Mouse (Mus musculus): Measurements from ENCODE around the gene Srsf10.

Srsf10 gene

DNA sequence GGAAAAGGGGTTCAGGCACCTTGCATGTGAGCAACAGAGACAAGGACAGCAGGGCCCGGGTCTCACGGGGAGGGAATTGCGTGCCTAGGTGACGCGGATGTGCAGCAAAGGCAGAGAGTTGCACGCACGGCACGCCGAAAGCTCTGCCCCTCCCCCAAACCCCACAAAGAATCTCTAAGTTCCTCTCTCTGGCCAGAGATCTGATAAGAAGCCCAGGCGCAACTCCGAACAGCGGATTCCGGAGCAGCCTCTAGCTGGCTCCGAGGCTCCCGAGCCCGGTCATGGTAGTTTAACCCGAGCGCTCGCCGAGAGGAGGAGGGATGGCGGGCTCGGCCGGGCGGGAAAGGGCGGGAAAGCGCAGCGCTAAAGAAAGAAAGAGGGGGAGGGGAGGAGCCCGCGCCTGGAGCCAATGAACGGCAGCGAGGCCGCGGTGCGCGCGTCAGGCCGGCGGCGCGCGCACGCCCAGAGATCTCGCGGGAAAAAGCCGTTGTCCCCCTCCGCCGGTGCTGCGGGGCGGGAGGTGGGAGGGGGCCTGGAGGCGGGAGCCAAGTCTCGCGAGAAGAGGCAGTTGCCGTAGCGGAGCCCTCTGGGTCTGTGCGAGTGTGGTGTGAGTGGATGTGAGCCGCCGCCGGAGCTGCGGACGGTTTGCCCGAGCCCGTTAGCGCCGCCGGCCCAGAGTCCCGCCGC, at the start of gene Srsf10:
TSS of gene Srsf10 (plus strand) at position 212 of the 687 bp plus-strand sequence.
- DNase-seq (ENCODE audit: low spot score in 2 of 2): peak; percentile 92 to 93

DNA sequence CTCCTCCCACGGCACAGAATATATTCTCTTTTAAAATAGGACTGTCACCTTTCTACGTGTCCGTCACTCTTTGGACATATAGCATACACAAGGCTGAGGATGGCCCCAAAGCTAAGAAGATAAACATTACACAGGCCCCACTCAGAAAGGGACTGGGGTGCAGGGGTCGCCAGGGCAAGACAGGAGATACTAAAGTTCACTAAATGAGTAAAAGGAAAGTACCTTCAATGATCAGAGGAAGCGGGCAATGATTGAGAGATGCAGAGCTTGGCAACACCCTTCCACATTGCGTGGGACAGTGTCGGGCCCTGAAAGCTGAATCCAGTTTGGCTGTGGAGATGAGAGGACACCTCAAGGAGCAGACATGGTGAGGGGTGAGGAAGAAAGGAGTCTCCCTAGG, 40.7 kb upstream of the Srsf10 start:
- DNase-seq (ENCODE audit: low spot score in 2 of 2): no peak

DNA sequence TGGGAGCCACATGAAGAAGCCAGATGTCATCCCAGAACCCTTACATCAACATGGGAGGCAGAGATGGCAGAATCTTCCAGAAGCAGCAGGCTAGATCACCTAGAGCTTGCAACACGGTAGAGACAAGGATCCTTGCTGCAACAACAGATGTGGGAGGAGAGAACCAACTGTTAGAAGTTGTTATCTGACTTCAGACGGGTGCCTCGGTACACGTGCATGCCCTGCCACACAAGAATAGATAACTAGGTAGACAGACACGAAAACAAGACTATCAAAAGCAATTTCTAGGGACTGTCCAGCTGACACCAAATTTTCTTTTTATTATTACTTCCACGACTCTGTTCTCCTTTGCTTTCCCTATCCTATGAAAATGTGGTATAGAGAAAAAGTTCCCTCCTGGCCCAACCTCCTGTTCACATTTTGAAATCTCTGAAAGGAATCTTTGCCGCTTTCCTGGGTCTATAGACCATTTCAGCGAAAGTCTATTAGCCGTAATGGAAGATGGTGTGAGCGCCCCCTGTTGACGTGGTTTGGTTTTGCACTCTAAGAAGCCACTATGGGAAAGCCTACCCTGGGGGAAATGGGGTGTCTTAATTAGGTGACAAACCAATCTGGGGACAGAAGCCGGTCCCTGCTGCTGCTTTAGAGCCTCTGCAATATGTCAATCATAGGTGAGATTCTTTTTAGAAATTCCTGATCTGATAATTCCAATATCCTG, 38.5 kb upstream of the Srsf10 start:
- no peak for DNase-seq (ENCODE audit: low spot score in 2 of 2)

DNA sequence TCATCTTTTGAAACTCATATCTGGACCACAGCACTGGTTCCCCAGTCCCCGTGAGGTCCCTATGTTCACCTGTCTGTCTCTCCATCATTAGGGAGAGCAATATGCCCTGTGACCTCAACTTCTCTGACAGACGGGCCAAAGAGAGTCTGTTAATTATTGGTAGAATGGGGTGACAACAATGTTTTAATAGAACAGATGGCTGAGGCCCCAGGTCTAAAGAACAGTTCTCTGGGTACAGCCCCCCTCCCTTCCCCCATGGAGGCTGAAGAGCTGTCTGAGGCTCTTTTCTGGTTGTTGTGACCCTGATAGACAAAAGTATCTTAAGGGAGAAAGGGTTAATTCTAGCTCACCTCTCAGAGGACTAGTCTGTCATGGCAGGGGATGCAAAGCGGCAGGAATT, 37.2 kb upstream of the Srsf10 start:
- no peak for DNase-seq (ENCODE audit: low spot score in 2 of 2)

DNA sequence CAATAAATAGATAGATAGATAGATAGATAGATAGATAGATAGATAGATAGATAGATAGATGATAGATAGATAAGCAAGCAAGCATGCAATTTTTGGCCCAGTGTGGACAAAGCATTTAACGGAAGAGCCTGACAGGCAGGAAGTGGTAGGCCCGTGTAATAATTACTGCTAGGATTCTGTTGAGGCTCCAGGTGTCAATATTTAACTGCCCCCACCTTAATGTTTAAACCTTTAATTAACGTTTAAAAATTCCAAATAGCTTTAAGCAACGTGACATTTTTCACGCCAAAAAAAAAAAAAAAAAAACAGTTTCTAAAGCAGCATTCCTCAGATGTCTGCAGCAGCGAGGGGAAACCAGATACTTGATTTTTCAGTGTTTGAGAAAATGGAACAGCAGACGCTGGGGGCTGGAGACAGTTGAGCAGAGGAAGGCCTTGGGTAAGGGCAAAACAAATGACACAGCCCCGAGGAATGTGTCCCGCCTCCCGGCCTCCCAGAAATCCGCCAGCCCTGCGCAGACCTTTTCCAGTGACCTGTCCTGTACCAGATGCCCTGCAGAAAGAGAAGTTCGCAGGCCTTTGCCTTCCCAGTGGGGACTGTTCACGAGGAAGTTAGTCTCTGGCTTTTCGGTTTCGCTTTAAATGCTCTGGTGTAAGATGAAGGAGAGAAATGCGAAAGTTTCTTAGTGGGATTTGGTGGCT, 35.6 kb upstream of the Srsf10 start:
- no peak for DNase-seq (ENCODE audit: low spot score in 2 of 2)

DNA sequence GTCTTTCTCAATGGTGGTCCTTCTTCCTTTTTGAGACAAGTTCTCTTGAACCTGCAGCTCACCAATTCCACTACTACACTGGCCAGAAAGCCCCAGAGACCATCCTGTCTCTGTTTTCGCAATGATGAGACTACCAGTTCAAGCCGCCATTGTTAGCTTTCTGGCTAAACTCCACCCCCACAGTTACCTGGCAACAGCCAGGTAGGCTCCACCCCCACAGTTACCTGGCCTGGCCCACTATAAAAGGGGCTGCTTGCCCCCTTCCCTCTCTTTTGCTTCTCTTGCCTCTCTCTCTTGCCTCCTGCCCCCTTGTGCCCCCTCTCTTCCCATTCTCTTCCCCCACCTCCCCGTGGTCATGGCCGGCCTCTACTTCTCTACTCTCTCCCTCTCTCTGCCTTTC, 33.8 kb upstream of the Srsf10 start:
- DNase-seq (ENCODE audit: low spot score in 2 of 2): no peak

DNA sequence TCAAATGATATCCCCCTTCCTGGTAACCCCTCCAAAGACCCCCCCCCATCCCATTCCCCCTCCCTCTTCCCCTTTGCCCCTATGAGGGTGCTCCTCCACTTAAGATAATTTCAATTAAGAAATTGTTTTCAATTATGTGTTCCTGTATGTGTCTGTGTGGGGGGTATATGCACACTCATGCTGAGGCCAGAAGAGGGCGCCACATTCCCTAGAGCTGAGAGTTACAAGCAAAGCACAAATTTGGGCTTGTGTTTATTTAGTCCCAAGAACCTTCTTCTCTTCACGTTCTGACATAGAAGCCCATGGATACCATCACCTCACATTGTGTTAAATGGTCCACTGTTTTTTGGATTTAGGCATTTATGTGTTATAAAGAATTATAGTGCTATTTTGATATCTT, 32.2 kb upstream of the Srsf10 start:
- DNase-seq (ENCODE audit: low spot score in 2 of 2): no peak

DNA sequence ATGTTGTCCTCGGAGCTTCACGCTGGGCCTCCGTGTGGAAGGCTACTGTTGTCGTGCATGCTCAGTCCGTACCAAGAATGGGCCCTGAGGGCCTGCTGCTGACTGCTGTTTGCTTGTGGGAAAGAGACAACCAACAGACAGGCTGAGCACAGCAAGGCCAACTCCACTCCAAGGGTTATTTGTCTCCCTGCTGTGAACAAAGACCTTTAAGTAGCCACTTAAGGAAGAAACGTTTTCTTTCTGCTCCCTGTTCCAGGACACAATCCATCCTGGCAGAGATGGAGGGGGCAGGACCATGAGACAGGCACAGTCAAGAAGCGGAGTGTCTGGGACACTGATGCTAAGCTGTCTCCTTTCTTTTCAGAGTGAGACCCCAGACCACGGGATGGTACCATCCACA, 31.3 kb upstream of the Srsf10 start:
- DNase-seq (ENCODE audit: low spot score in 2 of 2): no peak

DNA sequence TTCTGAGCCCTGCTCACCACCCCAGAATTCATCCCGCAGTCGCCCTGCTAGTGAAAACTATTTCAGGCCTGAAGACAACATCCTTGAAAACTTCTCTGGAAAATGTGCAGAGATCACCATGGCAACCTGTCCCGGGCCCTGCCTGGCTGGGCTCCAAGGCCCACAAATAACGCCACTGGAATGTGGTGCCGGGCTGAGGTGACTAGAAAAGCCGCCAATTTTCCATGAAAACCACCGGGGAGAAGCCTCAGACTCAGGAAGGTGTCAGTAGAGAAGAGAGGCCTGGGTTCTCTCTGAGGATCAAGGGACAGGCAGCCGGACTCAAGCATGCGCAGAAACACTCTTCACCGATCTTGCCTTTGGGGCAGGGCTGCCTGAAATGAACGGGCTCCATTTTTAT, 27.1 kb upstream of the Srsf10 start:
- peak; percentile 77 for DNase-seq (ENCODE audit: low spot score in 2 of 2)

DNA sequence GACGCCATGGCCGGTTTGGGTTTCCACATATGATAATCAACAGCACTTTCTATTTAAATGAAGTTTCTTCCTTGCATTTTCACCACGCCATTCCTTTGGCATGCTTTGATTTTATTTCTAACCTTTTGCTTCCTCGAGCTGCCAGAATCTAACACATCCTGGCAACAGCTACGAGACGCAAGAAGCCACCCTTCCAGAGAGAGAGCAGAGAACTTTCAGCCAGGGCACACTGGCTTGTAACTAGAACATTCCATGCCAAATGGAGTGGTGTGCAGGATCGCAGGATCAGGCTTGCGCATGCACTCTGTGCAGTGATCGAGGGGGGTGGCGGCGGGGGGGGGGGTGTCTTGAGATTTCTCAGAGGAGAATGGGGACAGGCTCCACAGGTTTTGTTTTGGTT, 23.5 kb upstream of the Srsf10 start:
- no peak for DNase-seq (ENCODE audit: low spot score in 2 of 2)

DNA sequence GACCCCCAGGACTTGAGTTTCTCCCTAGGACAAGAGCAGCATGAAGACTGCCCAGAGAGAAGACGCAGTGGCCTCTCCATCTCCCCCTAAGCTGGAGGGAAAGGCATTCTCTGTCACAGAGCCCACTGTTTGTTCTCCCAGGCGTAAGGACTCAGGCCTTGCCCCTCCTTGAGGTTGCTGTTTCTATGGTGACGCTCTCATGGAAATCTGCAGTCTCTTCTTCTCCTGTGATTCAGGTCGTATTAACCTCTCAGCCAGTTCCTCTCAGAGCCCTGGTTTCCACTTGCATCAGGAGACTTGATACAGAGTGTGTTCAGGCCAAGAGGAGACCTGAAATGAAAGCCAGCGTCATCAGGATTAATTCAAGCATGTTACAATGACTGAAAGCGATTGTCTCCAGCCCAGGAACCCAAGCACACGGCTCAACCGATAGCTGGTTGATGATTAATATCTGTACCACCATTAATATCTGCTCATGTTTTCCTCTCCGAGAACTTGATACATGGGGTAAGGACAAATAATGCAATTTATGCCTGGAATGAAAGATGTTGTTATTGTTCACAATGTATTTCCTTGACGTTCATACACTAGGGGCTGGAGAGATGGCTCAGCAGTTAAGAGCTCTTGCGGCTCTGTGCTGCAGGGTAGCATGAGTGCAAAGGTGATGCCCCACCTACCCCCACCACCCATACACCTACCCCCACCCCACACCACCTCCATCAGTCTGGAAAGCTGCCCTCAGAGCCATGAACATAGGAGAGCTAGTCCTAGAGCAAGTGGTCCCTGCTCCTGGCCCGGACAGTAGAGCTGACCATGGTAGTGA, 22.0 kb upstream of the Srsf10 start:
- no peak for DNase-seq (ENCODE audit: low spot score in 2 of 2)

DNA sequence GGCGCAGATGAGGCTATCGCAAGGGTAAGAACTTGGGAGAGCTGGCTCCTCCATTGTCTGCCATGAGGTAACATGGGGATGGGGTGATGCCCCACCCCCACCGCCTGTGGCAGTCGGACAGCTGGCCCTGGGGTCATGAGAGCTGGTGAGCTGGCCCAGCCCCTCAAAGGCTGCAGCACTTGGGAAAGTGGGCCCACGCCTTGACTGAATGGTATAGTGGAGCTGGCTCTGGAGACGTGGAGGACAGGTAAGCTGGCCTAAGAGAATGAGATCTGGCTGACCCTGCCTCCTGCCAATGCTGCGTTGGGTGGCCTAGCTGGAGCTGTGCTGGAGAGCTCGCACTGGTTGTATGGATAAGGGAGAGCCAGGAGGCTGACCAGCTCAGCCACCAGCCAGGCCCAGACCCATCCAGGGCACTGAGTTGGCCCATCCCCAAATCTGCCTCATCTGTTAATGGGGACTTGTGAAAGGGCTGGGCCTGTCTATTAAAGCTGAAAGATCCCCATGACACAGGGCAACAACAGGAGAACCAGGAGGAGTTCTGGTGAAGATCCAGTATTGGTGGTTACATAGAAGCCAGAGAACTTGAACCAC, 21.3 kb upstream of the Srsf10 start:
- DNase-seq (ENCODE audit: low spot score in 2 of 2): no peak

DNA sequence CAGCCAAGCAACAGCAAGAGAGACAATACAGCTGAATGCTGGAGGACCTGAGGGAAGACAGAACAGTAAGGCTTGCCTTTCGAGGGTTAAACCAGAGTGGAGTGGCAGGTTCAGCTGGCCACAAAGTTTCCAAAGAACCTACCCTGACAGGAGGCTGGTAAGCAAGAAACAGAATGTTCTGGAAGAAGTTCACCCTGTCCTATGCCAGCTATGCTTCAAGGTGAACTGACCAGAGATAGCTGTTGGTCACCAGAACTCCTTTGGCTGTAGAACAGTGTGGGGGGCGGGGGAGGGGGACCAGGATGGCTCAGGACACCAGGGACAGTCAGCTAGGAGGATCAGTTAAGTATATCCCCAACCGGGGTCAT, 16.6 kb upstream of the Srsf10 start:
- DNase-seq (ENCODE audit: low spot score in 2 of 2): no peak

DNA sequence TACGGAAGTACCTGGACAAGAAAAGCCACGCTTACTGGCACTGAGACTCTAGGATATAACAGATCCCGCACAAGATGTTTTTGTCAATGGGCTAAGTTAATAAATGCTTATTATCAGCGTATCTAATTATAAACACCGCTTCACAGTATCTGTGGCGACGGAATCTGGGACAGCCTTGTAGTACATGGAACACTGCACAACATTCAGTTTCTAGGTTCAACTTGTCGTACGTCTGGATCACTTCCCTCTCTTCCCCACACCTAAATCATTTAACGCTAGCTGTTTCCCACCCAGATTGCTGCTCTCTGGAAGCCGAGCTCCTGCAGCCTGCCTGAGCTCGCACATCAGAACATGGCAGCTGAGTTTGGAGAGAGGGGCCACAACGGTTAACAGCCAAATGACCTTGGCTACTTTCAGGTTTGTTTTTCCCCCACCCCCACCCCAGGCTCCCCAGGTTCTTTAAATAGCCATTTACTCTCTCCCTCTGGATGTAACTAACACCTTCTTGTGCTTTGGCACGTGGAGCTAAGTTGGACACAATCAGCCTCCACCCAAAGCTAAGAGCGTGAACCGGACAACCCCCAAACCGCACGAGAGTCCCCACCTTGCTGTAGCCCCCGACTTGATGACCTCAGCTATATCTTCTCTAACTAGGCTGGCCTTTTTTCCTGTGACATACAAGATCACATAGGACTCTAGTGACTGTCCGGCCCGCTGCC, 16.1 kb upstream of the Srsf10 start:
- DNase-seq (ENCODE audit: low spot score in 2 of 2): no peak

DNA sequence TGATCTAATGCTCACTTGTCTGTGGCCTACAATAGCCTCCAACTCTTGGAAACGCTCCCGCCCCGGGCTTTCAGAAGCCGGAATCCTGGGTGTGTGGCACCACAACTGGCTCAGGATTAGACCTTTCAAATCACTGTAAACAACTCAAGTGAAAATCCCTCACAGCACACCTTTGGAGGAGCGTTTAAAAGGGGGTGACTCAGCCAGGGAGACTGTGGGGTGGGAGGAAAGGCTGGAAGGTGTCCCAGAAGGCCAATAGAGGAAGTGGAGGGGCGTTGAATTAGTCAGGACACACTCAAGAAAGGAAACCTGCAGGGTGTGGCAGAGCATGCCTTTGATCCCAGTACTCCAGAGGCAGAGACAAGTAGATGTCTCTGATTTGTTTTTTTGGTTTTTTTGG, 11.1 kb upstream of the Srsf10 start:
- no peak for DNase-seq (ENCODE audit: low spot score in 2 of 2)

DNA sequence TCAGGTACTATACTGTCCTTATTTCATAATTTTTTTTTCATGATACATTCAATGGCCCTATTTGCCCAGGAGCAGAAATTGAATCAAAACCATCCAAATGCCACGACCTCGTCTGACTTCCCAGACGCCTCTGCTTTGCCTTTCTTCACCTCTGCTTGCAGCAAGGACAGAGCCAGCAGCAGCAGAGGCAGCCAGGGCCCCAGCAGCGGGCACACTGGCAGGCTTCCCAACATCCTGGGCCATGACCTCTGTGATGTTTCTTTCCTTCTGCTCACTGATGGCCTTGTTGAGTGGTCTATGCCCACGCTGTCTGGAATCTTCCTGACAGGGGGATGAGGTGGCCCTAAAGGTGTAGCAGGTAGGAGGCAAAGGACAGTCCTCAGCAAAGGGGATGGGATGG, 8.0 kb upstream of the Srsf10 start:
- no peak for DNase-seq (ENCODE audit: low spot score in 2 of 2)

DNA sequence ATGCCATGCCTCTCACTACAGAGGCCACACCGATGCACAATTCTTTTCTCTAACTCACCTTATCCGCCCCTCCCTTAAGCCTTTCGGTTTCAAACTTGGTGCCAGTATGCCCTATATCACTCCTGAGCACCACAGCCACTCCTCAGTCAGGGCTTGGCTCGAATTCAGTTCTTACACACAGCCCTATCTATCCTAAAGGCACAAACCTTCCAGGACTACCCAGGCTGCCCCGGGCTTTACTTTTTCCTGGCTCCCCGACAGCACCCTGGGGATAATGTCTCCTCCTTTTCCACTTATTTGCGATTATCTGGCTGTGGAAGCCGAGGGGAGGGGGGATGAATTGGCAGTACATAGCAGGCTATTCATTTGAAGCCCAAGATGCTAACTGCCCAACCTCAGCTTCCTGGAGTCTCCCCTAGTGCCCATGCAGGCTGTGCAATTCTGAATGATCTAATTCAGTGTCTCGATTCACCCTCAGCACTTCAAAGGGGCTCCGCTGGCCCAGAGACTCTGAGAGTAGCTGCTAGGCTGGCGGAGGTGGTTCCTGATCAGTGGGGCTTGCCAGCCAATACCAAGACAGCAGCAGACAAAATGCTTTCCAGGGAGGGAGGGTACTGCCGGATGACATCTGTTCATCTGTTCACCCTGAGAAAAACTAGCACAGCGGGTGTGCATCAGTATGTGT, 5.0 kb upstream of the Srsf10 start:
- DNase-seq (ENCODE audit: low spot score in 2 of 2): peak in 1 of 2 experiments; percentile 60

DNA sequence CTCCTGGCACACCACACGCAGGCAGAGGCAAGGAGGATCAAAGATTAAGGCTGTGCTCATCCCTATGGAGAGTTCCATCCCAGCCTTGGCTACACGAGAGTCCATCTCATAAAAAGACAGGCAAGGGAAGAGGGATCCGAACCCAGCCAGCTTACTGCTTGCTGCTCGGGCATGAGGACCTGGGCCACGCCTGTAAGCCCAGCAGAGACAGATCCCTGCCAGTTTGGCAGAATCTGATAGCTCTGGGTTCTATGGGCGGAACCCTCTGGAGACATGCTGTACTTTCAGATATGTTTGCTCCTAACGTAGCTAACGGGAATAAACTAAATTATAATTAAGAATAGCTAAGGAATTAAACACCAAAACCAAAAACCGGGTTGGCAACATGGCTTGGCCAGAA, 3.6 kb upstream of the Srsf10 start:
- no peak for DNase-seq (ENCODE audit: low spot score in 2 of 2)

DNA sequence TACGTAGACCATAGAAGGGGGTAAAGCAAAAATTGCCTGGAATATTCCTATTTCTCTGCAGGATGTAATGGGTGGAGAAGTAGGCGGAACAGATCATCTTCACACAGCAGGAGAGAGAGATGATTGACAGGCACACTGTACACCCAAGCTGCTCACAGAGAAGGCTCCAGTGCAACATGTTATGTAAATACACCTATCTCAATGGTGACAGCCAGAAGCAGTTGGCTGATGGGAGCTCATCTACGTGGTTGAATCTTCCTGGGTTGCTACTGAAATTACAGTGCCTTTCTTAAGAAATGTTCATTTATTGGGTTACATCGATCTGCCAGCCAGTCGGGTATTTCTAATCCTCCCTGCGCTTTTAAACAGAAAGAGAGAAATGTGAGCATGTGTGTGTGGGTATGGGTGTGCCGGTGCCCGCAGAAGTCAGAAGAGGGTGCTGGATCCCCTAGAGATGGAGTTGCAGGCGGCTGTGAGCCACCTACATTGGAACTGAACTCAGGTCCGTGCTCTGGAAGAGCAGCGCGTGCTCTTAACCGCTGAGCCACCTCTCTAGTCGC, 1.5 kb upstream of the Srsf10 start:
- DNase-seq (ENCODE audit: low spot score in 2 of 2): no peak

DNA sequence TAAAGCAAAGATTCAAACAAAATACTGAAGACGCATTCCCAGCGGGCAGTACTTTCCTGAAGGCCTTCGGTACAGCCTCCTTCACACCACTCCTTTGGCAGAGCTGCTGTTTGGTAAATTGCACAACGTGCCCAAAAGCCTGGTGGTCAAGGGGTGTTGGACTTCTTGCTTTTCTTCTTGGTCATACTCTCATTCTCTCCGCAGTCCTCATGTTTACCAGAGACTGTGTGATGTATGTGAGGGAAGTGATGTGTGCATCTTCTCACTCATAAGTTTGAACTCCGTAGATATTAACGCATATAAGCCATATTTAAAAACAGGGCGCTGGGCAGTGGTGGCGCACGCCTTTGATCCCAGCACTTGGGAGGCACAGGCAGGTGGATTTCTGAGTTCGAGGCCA, 917 bp upstream of the Srsf10 start:
- DNase-seq (ENCODE audit: low spot score in 2 of 2): no peak
